In genomic region chr3:119056144-119056543, GRCm38 (mm10) we compare ENCODE assay signal across 27 mouse cellular contexts.
"Had no signal": no experiment of that assay in that cellular context is flagged by ENCODE, and none has a peak within 500 bp of the region (broad histone marks: within the 10 kb centered on the region; RNA-seq: fewer than 3 reads in every experiment).

No protein-coding gene starts in this region.

- H3K4me3 ChIP-seq: embryonic facial prominence, embryonic 10.5 days; embryonic facial prominence, embryonic 12.5 days; embryonic facial prominence, embryonic 13.5 days; embryonic facial prominence, embryonic 15.5 days; erythroblast, embryonic 14.5 days; forebrain, embryonic 10.5 days; forebrain, embryonic 12.5 days; forebrain, embryonic 13.5 days; forebrain, embryonic 15.5 days; gastrocnemius, adult 2 months; heart, adult 2 months had no signal

- H3K36me3 ChIP-seq: embryonic facial prominence, embryonic 10.5 days; embryonic facial prominence, embryonic 12.5 days; embryonic facial prominence, embryonic 13.5 days; embryonic facial prominence, embryonic 15.5 days; forebrain, embryonic 10.5 days; forebrain, embryonic 12.5 days; forebrain, embryonic 15.5 days had no signal

- H3K9me3 ChIP-seq: embryonic facial prominence, embryonic 10.5 days; embryonic facial prominence, embryonic 12.5 days; embryonic facial prominence, embryonic 13.5 days; embryonic facial prominence, embryonic 15.5 days; forebrain, embryonic 10.5 days; forebrain, embryonic 12.5 days; forebrain, embryonic 13.5 days; forebrain, embryonic 15.5 days had no signal

- H3K9ac ChIP-seq: embryonic facial prominence, embryonic 12.5 days; embryonic facial prominence, embryonic 13.5 days; embryonic facial prominence, embryonic 15.5 days; forebrain, embryonic 12.5 days; forebrain, embryonic 13.5 days; forebrain, embryonic 15.5 days; forebrain, postnatal 0 days had no signal

- DNase-seq: cerebellum, adult 9-10 months; cerebellum, adult 9-11 months; cerebellum, postnatal 10 days; cerebellum, postnatal 14 days; cerebellum, postnatal 25 days; cerebellum, postnatal 36 days; embryo, embryonic 11 days; forebrain, postnatal 0 days; gastrocnemius, adult 2 months; gastrocnemius, postnatal 10 days; gastrocnemius, postnatal 14 days; gastrocnemius, postnatal 25 days; gastrocnemius, postnatal 36 days; heart, adult 11 months; heart, adult 18-20 months; heart, adult 2 months had no signal

- H3K4me1 ChIP-seq: embryonic facial prominence, embryonic 10.5 days; embryonic facial prominence, embryonic 12.5 days; embryonic facial prominence, embryonic 13.5 days; embryonic facial prominence, embryonic 15.5 days; forebrain, embryonic 12.5 days; forebrain, embryonic 15.5 days had no signal

- H3K27ac ChIP-seq: embryonic facial prominence, embryonic 10.5 days; embryonic facial prominence, embryonic 12.5 days; embryonic facial prominence, embryonic 13.5 days; embryonic facial prominence, embryonic 15.5 days; forebrain, embryonic 10.5 days; forebrain, embryonic 12.5 days; forebrain, embryonic 13.5 days; forebrain, embryonic 15.5 days; gastrocnemius, adult 2 months; heart, adult 2 months had no signal

- H3K4me2 ChIP-seq: embryonic facial prominence, embryonic 12.5 days; embryonic facial prominence, embryonic 13.5 days; embryonic facial prominence, embryonic 15.5 days; forebrain, embryonic 12.5 days; forebrain, embryonic 13.5 days; forebrain, embryonic 15.5 days had no signal

- ATAC-seq: forebrain, embryonic 13.5 days; forebrain, embryonic 14.5 days; forebrain, embryonic 15.5 days; forebrain, embryonic 16.5 days; forebrain, postnatal 0 days had no signal

- H3K27me3 ChIP-seq: embryonic facial prominence, embryonic 12.5 days; embryonic facial prominence, embryonic 13.5 days; embryonic facial prominence, embryonic 15.5 days had no signal
